Mouse (Mus musculus) liver, embryonic 15.5 days (tissue): ENCODE measurements around the gene Maml2. TPM values are rescaled to one million over a fixed set of nuclear protein-coding genes. Genes with fewer than 3 reads are reported as not detected.

Experiments used
- ATAC-seq: fragments of 200-750 bp; cut with Nextera tagmentation; 2 replicates; pipeline ENCODE4 v1.8.0; 2017; ENCODE audit warnings: moderate number of reproducible peaks, mild to moderate bottlenecking, moderate library complexity; ENCODE audit not compliant: insufficient read depth
- H3K27ac ChIP-seq: fragments of 300-500 bp; sonication (generic); replicated peaks from 2 replicates; pipeline ENCODE4 v1.5.1; 2015; ENCODE audit warnings: mild to moderate bottlenecking, inconsistent platforms
- H3K27me3 ChIP-seq: fragments of 300-500 bp; sonication (generic); 2 replicates; pipeline ENCODE4 v1.6.1; 2015; ENCODE audit warnings: mild to moderate bottlenecking, inconsistent platforms
- H3K36me3 ChIP-seq: fragments of 300-500 bp; sonication (generic); replicated peaks from 2 replicates; pipeline ENCODE4 v1.6.1; 2015; ENCODE audit warnings: moderate library complexity, mild to moderate bottlenecking, inconsistent platforms
- H3K4me1 ChIP-seq: fragments of 300-500 bp; sonication (generic); replicated peaks from 2 replicates; pipeline ENCODE4 v1.6.1; 2015; ENCODE audit warnings: inconsistent platforms
- H3K4me2 ChIP-seq: fragments of 300-500 bp; sonication (generic); 2 replicates; pipeline ENCODE4 v1.6.1; 2015; ENCODE audit warnings: moderate library complexity, mild to moderate bottlenecking, inconsistent platforms
- H3K4me3 ChIP-seq: fragments of 300-500 bp; sonication (generic); replicated peaks from 2 replicates; pipeline ENCODE4 v1.5.1; 2015; ENCODE audit warnings: mild to moderate bottlenecking, inconsistent platforms
- H3K9ac ChIP-seq: fragments of 300-500 bp; sonication (generic); 2 replicates; pipeline ENCODE4 v1.6.1; 2015; ENCODE audit warnings: moderate library complexity, mild to moderate bottlenecking, inconsistent platforms
- H3K9me3 ChIP-seq: fragments of 300-500 bp; sonication (generic); replicated peaks from 2 replicates; pipeline ENCODE4 v1.6.1; 2016; ENCODE audit warnings: inconsistent platforms
- WGBS: fragments of 180-500 bp; shearing (Covaris S2); methylation state at CpG from one replicate; pipeline ENCODE4 v1.1.7; 2015; ENCODE audit warnings: mixed read lengths; ENCODE audit not compliant: insufficient replicate concordance; 5-methylcytosine and 5-hydroxymethylcytosine counted together
- polyA plus RNA-seq: library from polyadenylated mRNA; unstranded; fragments of >200 nt; fragmentation: Nextera tagmentation; extraction: Ambion mirVana; gene quantifications from 2 replicates; pipeline ENCODE4 v1.2.1, GENCODE M21; 2015

The Maml2 gene
- polyA plus RNA-seq, 1 experiment from 2014 or later: 0.84 TPM

GRCm38 (mm10) chr9:13581184-13581583 lies 283.4 kb downstream of the Maml2 start:
- H3K4me2 ChIP-seq: no peak overlapping the region
- H3K36me3 ChIP-seq: no peaks in the 10 kb centered on the region
- H3K4me1 ChIP-seq: no peaks in the 10 kb centered on the region
- no peaks in the 10 kb centered on the region for H3K27me3 ChIP-seq
- WGBS: 57% methylated on average over 5 of the region's 5 CpGs
- H3K9ac ChIP-seq: no peak overlapping the region
- H3K9me3 ChIP-seq: no peaks in the 10 kb centered on the region
- ATAC-seq: no peak
- H3K27ac ChIP-seq: no peak overlapping the region
- H3K4me3 ChIP-seq: no peak overlapping the region

GRCm38 (mm10) chr9:13583952-13584351 lies 286.2 kb downstream of the Maml2 start:
- Histone ChIP-seq H3K27ac (no peak overlapping the region), H3K4me2 (no peak overlapping the region), H3K27me3 (no peaks in the 10 kb centered on the region), H3K4me3 (no peak overlapping the region), H3K4me1 (no peaks in the 10 kb centered on the region), H3K36me3 (no peaks in the 10 kb centered on the region), H3K9me3 (no peaks in the 10 kb centered on the region), H3K9ac (no peak overlapping the region)
- WGBS: 57% methylated on average over 5 of the region's 5 CpGs
- ATAC-seq: no peak

- no peak overlapping the region for H3K9ac ChIP-seq
- no peaks in the 10 kb centered on the region for H3K4me1 ChIP-seq
- no peaks in the 10 kb centered on the region for H3K9me3 ChIP-seq
- no peak overlapping the region for H3K4me3 ChIP-seq
- no peak overlapping the region for H3K4me2 ChIP-seq
- 78% methylated on average over 3 of the region's 3 CpGs for WGBS
- no peaks in the 10 kb centered on the region for H3K36me3 ChIP-seq
- no peaks in the 10 kb centered on the region for H3K27me3 ChIP-seq
- no peak overlapping the region for H3K27ac ChIP-seq
- ATAC-seq: no peak
These were observed 286.7 kb downstream of the Maml2 start for GRCm38 (mm10) chr9:13584435-13584834.

- Histone ChIP-seq H3K9ac (no peak overlapping the region), H3K36me3 (no peaks in the 10 kb centered on the region), H3K4me1 (no peaks in the 10 kb centered on the region), H3K4me2 (no peak overlapping the region), H3K9me3 (no peaks in the 10 kb centered on the region), H3K27ac (no peak overlapping the region), H3K27me3 (no peaks in the 10 kb centered on the region), H3K4me3 (no peak overlapping the region)
- ATAC-seq: peak; percentile 57
- 26% methylated on average over 9 of the region's 9 CpGs for WGBS
These were observed 289.6 kb downstream of the Maml2 start for GRCm38 (mm10) chr9:13587085-13587933.

- Histone ChIP-seq H3K4me1 (no peaks in the 10 kb centered on the region), H3K4me2 (no peak overlapping the region), H3K4me3 (no peak overlapping the region), H3K9ac (no peak overlapping the region), H3K9me3 (no peaks in the 10 kb centered on the region), H3K27me3 (no peaks in the 10 kb centered on the region), H3K27ac (no peak overlapping the region), H3K36me3 (no peaks in the 10 kb centered on the region)
- no peak for ATAC-seq
- WGBS: 65% methylated on average over 1 of the region's 1 CpGs
These were observed 291.0 kb downstream of the Maml2 start for GRCm38 (mm10) chr9:13588786-13589185.

DNA sequence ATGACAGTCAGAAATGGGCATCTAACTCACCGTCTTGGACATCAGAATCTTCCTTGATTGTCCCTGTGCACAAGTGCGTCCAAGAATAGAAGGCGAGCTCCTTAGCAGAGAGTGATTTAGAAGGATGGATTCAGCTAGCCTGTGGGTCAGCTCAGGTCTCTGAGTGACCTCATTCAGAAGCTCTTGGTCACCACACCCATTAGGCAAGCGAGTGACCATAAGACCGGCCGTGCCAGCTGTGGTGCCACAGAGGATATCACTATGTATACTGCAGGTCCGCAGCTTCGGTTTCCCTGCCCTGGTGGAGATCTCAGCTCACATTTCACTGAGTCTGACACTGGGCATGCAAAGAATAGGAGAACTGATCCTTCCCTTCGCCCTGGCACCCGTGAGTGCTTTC lies 294.9 kb downstream of the Maml2 start:
- H3K4me2 ChIP-seq: no peak overlapping the region
- ATAC-seq: no peak
- no peaks in the 10 kb centered on the region for H3K27me3 ChIP-seq
- no peak overlapping the region for H3K9ac ChIP-seq
- H3K4me3 ChIP-seq: no peak overlapping the region
- H3K9me3 ChIP-seq: no peaks in the 10 kb centered on the region
- no peaks in the 10 kb centered on the region for H3K36me3 ChIP-seq
- WGBS: 78% methylated on average over 10 of the region's 10 CpGs
- H3K27ac ChIP-seq: no peak overlapping the region
- H3K4me1 ChIP-seq: no peaks in the 10 kb centered on the region

- 56% methylated on average over 6 of the region's 6 CpGs for WGBS
- ATAC-seq: no peak
- Histone ChIP-seq H3K9ac (no peak overlapping the region), H3K4me1 (no peaks in the 10 kb centered on the region), H3K9me3 (no peaks in the 10 kb centered on the region), H3K27ac (no peak overlapping the region), H3K36me3 (no peaks in the 10 kb centered on the region), H3K4me3 (no peak overlapping the region), H3K27me3 (no peaks in the 10 kb centered on the region), H3K4me2 (no peak overlapping the region)
These were observed 300.0 kb downstream of the Maml2 start for GRCm38 (mm10) chr9:13597736-13598135.

GRCm38 (mm10) chr9:13598596-13599333 lies 301.0 kb downstream of the Maml2 start:
- Histone ChIP-seq H3K27me3 (no peaks in the 10 kb centered on the region), H3K9ac (no peak overlapping the region), H3K27ac (no peak overlapping the region), H3K36me3 (no peaks in the 10 kb centered on the region), H3K4me2 (no peak overlapping the region), H3K9me3 (no peaks in the 10 kb centered on the region), H3K4me1 (no peaks in the 10 kb centered on the region), H3K4me3 (no peak overlapping the region)
- 47% methylated on average over 4 of the region's 4 CpGs for WGBS
- ATAC-seq: peak; percentile 15; the same call in 1 of the 2 replicates

DNA sequence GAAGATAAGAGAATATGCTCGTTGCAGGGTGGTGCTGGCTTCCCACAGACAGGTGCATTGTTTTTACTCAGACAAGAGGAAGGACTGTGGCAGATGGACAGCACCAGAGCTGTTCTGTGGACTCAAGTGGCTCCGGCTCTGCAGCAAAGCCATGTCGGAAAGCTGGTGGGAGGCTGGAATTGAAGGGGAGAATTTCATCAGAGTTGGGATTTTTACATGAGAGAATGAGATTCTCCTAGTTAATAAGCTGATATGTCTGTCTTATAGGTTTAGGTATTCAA lies 301.5 kb downstream of the Maml2 start:
- no peak overlapping the region for H3K4me3 ChIP-seq
- no peak overlapping the region for H3K9ac ChIP-seq
- H3K9me3 ChIP-seq: no peaks in the 10 kb centered on the region
- H3K36me3 ChIP-seq: no peaks in the 10 kb centered on the region
- no peak for ATAC-seq
- H3K4me1 ChIP-seq: no peaks in the 10 kb centered on the region
- H3K4me2 ChIP-seq: no peak overlapping the region
- 44% methylated on average over 3 of the region's 3 CpGs for WGBS
- H3K27ac ChIP-seq: no peak overlapping the region
- no peaks in the 10 kb centered on the region for H3K27me3 ChIP-seq

DNA sequence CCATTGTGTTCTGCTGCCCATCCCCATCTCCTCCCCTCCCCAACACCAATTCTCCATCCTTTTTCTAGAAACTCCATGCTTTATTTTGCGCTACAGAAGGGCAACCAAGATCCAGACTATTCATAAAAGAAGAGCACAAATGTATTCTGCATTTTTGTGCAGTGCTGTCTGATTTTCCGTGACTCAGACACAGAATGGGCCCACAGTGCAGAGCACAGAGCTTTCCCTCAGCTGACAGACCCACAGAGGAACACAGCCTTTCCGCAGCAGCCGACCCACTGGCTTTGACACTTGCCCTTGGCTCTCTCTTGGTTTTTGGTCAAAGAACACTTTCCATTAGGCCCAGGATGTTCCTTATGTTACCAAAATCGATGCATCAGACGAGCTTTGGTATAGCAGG lies 302.0 kb downstream of the Maml2 start:
- Histone ChIP-seq H3K4me1 (no peaks in the 10 kb centered on the region), H3K27me3 (no peaks in the 10 kb centered on the region), H3K27ac (no peak overlapping the region), H3K4me3 (no peak overlapping the region), H3K9me3 (no peaks in the 10 kb centered on the region), H3K36me3 (no peaks in the 10 kb centered on the region), H3K4me2 (no peak overlapping the region), H3K9ac (no peak overlapping the region)
- WGBS: 67% methylated on average over 6 of the region's 6 CpGs
- ATAC-seq: no peak

- WGBS: 65% methylated on average over 3 of the region's 3 CpGs
- no peaks in the 10 kb centered on the region for H3K9me3 ChIP-seq
- no peak overlapping the region for H3K4me2 ChIP-seq
- no peak overlapping the region for H3K27ac ChIP-seq
- no peak for ATAC-seq
- no peaks in the 10 kb centered on the region for H3K27me3 ChIP-seq
- no peak overlapping the region for H3K9ac ChIP-seq
- H3K36me3 ChIP-seq: no peaks in the 10 kb centered on the region
- H3K4me1 ChIP-seq: no peaks in the 10 kb centered on the region
- no peak overlapping the region for H3K4me3 ChIP-seq
These were observed 304.0 kb downstream of the Maml2 start for GRCm38 (mm10) chr9:13601729-13602128.
